Mouse (Mus musculus): ENCODE measurements around the gene Jmjd7. TPM values are rescaled to one million over a fixed set of nuclear protein-coding genes. Genes with fewer than 3 reads are reported as not detected.

Gene Jmjd7
- total RNA-seq, 2 experiments from 2014 or later = not detected

- ATAC-seq (replicated peaks; ENCODE audit: low FRiP score, poor library complexity, severe bottlenecking) = no peak
Measured at GRCm38 (mm10) chr2:120008672-120009071, 18.6 kb upstream of the Jmjd7 start.

DNA sequence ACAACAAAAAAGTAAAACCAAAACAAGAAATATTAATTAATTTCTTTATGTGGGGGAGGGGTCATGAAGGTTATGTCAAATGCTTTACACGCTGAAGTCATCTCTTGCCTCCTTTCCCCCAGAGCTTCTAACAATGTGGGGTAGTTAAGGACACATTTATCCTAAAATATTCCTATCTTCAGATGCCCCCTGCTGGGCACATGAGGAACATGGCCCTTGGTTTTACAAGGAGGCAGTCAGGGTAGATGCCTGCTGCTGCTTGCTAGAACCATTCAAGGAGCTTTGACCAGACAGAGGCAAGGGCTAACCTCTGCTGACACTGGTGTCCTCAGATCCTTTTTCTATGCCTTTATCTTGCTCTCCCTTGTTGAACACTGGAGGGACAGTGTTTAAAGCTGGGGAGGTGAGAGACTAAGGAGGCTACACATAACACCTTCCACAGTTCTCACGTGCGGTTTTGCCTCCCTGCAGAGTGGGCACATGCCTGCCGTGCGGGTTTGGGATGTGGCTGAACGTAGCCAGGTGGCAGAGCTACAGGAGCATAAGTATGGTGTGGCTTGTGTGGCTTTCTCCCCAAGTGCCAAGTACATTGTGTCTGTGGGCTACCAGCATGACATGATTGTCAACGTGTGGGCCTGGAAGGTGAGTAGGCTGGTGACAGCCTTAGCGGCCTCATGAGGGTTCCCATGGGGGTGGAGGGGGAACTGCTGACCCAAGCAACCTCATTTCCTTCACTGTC lies 15.7 kb upstream of the Jmjd7 start:
- ATAC-seq (replicated peaks; ENCODE audit: low FRiP score, poor library complexity, severe bottlenecking) = 0 out of 2 replicates have a peak, but pooled peaks have one; percentile 51

GRCm38 (mm10) chr2:120012924-120013323 lies 14.4 kb upstream of the Jmjd7 start:
- ATAC-seq (replicated peaks; ENCODE audit: low FRiP score, poor library complexity, severe bottlenecking) = no peak

DNA sequence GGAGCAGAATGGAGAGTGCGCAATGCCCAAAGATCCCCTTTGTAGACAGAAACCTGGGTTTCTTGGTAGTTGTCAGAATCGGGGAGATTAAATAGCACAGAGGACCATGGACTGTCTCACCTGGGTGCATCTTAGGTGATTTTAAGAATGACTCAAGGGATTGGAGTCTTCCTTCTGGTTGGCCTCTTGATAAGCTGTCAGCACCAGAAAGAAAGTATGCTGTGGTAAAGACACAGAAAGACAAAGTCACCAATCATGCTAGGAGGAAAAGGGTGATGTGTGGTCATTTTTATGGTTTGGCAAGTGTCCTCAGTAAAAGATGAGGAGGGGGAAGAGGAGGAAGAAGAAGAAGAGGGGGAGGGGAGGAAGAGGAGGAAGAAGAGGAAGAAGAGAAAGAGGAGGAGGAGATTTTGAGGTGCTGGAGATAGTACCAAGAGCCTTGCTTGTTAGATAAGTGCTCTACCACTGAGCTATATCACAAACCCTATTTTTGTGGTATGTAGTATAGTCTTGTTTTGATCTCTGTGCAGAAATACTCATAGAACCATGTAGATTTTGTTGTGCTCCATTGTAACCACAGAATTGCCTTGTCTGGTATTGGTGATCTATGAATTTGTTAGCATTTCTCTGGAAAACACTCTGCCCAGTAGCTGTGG lies 13.3 kb upstream of the Jmjd7 start:
- ATAC-seq (replicated peaks; ENCODE audit: low FRiP score, poor library complexity, severe bottlenecking) = no peak

GRCm38 (mm10) chr2:120015882-120016281 lies 11.4 kb upstream of the Jmjd7 start:
- no peak for ATAC-seq (replicated peaks; ENCODE audit: low FRiP score, poor library complexity, severe bottlenecking)

- no peak for ATAC-seq (replicated peaks; ENCODE audit: low FRiP score, poor library complexity, severe bottlenecking)
Measured at GRCm38 (mm10) chr2:120017599-120017998, 9.7 kb upstream of the Jmjd7 start.

GRCm38 (mm10) chr2:120024337-120024736 lies 2.9 kb upstream of the Jmjd7 start:
- ATAC-seq (replicated peaks; ENCODE audit: low FRiP score, poor library complexity, severe bottlenecking) = no peak

DNA sequence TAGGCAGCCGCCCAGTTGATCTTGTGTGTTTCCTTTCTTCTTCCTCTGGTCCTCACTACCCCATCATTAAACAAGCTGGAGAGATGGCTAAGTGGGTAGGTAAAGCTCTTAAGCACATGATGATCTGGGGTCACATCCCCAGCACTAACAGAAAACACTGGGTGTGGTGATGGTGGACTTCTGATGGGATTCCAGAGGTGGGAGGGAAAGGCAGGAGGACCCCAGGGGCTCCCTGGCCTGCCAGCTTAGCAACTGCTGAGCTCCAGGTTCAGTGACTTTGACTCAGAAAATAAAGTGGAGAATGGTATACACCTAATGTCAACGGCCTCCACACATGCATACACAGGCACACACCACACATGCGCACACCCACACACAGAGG lies 658 bp downstream of the Jmjd7 start:
- no peak for ATAC-seq (replicated peaks; ENCODE audit: low FRiP score, poor library complexity, severe bottlenecking)

DNA sequence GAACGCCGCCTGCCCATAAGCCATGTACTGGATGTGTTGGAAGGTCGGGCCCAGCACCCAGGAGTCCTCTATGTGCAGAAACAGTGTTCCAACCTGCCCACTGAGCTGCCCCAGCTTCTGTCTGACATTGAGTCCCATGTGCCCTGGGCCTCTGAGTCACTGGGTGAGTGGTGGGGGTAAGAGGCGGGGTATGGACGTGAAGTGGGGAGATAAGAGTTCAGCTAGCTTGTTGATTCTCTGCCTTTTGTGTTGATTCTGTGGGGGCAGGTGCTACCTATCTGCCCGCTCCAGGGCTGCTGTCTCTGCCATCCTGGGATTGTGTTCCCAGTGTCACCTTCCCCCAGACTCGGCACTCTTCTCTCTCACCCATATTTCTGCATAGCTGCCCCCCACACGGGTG lies 3.1 kb downstream of the Jmjd7 start:
- ATAC-seq (replicated peaks; ENCODE audit: low FRiP score, poor library complexity, severe bottlenecking) = no peak

DNA sequence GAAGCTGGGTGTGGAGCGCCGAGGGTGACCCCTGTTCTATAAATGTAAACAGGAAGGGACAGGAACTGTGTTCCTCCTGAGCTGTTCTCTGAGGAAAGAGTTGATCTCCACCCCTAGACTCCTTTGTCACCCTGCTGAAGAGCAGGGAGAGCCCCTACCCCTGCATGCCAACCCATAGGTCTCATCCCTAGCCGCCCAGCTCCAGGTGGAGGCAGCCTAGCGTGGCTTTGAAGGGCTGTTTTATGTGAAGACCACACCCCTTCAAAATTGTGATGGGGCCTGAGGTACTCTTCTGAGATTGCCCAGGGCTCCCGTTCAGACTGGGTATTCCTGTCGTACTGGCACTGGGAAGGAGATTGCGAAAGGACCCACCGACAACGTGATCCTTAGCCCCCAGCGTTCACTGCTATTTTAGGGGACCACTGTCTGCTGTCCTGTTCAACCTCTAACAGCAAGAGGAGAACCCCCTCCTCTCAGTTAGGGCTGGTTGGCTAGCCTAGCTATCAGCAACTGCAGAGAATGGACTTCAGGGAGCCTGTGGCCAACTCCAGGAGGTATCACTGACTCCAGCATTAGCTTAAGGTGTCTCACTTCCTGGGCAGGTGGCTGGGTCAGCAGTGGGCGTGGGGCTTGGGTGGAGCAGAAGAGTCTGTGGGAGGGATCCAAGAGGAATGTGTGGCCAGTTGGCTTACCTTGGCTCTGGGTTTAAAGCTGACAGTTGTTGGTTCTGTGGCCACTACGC lies 5.6 kb downstream of the Jmjd7 start, which contains the start of gene Pla2g4b:
TSS of gene Pla2g4b (plus strand) at position 692 of the 742 bp plus-strand sequence.
- no peak for ATAC-seq (replicated peaks; ENCODE audit: low FRiP score, poor library complexity, severe bottlenecking)

GRCm38 (mm10) chr2:120033726-120034125 lies 6.4 kb downstream of the Jmjd7 start:
- ATAC-seq (replicated peaks; ENCODE audit: low FRiP score, poor library complexity, severe bottlenecking) = no peak

DNA sequence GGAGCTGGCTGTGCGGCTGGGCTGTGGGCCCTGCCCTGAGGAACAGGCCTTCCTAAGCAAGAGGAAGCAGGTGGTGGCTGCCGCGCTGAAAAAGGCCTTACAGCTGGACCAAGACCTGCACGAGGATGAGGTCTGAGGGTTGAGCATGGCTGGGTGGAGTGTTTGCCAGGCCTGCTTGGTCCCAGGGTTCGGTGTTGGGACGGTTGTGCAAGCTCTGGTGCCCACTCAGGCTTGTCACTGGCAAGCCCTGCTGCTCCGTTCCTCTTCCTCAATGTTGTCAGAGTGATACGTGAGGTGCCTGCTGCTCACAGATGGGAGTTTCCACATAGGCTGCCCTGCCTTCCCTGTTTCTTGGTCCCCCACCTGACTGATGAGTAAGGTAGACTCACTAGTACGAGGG lies 10.5 kb downstream of the Jmjd7 start:
- ATAC-seq (replicated peaks; ENCODE audit: low FRiP score, poor library complexity, severe bottlenecking) = no peak

- no peak for ATAC-seq (replicated peaks; ENCODE audit: low FRiP score, poor library complexity, severe bottlenecking)
Measured at GRCm38 (mm10) chr2:120040991-120041390, 13.7 kb downstream of the Jmjd7 start.

- no peak for ATAC-seq (replicated peaks; ENCODE audit: low FRiP score, poor library complexity, severe bottlenecking)
Measured at GRCm38 (mm10) chr2:120044101-120044603, 16.9 kb downstream of the Jmjd7 start.

DNA sequence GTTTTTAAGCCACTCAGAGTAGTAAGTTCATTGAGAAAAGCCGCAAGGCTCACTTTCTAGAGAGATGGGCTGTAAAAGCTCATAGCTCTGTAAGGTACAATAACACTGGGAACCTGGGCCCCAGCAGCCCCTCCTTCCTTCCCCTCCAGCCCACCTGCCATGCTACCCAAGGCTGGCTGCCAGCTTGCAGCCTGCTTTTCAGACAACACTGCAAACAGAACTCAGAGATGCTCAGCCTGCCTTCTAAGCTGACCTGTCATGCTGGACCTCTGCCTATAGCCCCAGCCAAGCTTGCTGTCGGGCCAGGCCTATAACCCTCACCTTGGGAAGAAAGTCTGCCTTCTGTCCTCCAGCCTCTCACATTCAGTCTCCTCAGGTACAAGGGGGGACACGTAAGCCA lies 17.4 kb downstream of the Jmjd7 start:
- ATAC-seq (replicated peaks; ENCODE audit: low FRiP score, poor library complexity, severe bottlenecking) = no peak

GRCm38 (mm10) chr2:120046486-120047310 lies 19.4 kb downstream of the Jmjd7 start:
- no peak for ATAC-seq (replicated peaks; ENCODE audit: low FRiP score, poor library complexity, severe bottlenecking)

- no peak for ATAC-seq (replicated peaks; ENCODE audit: low FRiP score, poor library complexity, severe bottlenecking)
Measured at GRCm38 (mm10) chr2:120048173-120048572, 20.9 kb downstream of the Jmjd7 start.

GRCm38 (mm10) chr2:120049632-120050274 lies 22.5 kb downstream of the Jmjd7 start:
- ATAC-seq (replicated peaks; ENCODE audit: low FRiP score, poor library complexity, severe bottlenecking) = no peak

- ATAC-seq (replicated peaks; ENCODE audit: low FRiP score, poor library complexity, severe bottlenecking) = no peak
Measured at GRCm38 (mm10) chr2:120051405-120051804, 24.1 kb downstream of the Jmjd7 start.

All from erythroid progenitor cell, adult 5-6 weeks (primary cell).